Mouse (Mus musculus): ENCODE data around the gene Hist1h4c. TPM values are rescaled to one million over a fixed set of nuclear protein-coding genes. Genes with fewer than 3 reads are reported as not detected.

The Hist1h4c gene
- 5.3 TPM for polyA plus RNA-seq (2017; shearing (Covaris generic))

DNA sequence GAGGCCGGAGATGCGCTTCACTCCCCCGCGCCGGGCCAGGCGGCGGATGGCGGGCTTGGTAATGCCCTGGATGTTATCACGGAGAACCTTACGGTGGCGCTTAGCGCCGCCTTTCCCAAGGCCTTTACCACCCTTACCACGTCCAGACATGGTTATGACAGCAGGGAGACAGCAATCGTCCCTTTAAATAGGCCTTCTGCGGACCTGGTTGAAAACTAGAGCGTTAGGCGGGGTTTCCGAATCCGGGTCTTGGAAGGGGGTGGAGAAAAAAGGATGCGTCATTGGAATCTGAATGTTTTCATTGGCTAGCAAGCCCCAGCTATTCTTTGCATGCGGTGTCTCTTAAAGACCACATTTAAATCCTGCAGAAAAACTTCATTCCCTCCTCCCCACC is at the start of gene Hist1h4c:
TSS of gene Hist1h4c (minus strand) at position 155 of the 394 bp plus-strand sequence.

DNA sequence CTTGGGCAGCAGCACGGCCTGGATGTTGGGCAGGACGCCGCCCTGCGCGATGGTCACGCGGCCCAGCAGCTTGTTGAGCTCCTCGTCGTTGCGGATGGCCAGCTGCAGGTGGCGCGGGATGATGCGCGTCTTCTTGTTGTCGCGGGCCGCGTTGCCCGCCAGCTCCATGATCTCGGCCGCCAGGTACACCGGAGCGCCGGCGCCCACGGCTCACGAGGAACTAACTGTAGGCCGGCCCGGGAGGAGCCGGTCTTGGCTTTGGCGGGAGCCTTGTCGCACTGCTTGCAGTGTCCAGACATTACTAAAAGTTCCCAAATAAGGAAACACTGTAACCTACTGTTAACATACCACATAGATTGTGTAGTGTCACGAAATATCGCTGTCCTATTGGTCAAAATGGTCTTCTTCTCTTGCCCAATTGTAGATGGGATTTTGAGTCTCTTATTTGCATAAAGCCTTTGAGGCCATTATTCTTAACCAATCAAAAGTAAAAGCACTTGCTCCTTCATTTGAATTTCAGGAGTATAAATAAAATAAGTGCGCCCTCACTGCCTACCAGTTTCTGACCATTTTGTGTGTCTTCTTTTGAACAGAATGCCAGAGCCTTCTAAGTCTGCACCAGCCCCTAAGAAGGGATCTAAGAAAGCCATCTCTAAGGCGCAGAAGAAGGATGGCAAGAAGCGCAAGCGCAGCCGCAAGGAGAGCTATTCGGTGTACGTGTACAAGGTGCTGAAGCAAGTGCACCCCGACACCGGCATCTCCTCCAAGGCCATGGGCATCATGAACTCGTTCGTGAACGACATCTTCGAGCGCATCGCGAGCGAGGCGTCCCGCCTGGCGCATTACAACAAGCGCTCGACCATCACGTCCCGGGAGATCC is 48.2 kb upstream of the Hist1h4c start, which contains the start of gene Hist1h2bb:
TSS of gene Hist1h2bb (plus strand) at position 534 of the 880 bp plus-strand sequence.

DNA sequence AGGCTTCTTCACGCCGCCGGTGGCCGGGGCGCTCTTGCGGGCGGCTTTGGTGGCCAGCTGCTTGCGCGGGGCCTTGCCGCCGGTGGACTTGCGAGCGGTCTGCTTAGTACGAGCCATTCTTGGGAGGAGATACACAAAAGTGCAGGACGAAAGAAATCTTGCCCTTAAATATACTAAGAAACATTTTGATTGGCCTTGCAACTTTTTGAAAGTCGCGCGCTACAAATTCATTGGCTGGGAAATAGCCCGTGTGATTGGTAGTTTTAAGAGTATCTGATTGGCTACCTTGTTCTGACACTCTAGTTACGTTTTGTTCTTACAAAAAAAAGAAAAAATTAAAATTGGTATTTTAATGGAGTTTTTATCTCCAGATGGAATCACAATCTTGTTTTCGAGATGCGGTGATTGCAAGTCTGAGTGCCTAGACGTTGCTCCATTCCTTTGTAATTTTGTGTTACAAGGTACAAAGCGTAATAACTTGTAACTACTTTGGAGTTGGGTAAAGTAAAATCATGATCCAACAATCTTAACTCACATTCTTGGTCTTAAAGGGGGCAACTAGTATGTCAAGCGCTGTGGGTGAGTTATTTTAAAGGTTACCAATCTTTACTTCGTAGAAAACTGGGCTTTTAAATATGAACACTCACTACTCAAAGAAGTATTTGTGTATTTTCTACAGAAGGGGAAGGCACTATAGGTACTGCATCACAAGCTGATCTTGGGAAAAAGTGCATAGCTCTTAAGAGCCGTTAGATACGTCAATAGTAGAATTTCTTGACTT is 47.3 kb upstream of the Hist1h4c start, which contains the start of gene Hist1h3c:
TSS of gene Hist1h3c (minus strand) at position 222 of the 781 bp plus-strand sequence.

DNA sequence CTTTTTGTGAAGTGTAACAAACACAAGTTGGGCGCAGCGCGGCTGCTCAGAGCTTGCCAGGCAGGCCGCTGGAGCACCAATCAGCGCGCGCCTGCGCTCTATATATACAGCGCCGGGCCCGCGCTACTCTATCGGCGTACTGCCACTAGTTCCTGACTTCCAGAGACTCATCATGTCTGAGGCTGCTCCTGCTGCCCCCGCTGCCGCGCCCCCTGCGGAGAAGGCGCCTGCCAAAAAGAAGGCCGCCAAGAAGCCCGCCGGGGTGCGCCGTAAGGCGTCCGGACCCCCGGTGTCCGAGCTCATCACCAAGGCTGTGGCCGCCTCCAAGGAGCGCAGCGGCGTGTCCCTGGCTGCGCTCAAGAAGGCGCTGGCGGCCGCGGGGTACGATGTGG is 40.4 kb upstream of the Hist1h4c start, which contains the start of gene Hist1h1c:
TSS of gene Hist1h1c (plus strand) at position 132 of the 392 bp plus-strand sequence.

DNA sequence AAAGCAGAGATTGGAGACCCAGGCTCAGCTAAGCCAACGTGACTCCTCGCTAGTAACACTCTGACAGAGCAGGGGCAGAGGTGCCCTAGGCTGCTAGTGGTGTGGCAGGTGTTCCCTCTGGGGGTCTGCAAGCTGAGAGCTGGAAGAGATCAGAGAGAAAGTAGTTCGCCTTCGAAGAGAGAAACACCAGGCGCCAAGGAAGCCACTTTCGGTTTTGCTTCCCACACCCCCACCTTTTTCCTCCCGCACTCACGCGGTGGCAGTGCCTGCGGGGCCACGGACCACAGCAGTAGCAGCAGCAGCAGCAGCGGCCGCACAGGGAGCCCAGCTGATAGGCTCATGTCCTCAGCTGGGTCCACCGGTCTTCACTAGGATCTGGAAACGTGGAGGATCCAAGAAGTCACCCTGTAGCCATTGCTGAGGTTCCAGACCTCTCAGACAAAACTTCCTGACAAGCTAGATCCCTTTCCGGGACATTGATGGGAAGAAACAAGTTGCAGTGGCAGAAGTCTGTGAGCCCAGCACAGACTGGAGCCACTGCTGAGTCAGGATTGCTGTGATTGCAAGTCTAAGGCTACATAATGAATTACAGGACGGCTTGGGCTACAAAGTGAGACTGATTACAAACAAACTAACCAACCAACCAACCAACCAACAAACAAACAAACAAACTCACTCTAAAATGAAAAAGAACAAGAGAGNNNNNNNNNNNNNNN is 12.3 kb upstream of the Hist1h4c start, which contains the start of gene Hfe:
TSS of gene Hfe (minus strand) at position 481 of the 716 bp plus-strand sequence.

DNA sequence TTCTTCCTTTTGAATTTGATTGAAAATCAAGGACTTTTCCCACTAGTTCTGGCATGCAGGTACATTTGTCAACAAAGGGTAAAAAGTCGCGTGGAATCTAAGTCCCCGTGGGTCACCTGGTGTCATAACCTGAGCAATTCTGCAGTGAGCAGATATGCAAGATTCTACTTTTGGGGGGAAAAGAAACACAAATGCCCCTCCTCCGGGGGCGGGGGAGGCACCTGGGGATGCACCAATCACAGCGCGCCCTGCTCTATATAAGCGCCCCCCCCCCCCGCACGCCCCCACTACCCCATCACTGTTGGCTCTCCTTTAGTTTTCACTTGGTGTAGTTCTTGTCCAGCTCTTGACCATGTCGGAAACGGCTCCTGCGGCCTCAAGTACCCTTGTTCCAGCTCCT is 2.7 kb downstream of the Hist1h4c start, which contains the start of gene Hist1h1t:
TSS of gene Hist1h1t (plus strand) at position 301 of the 400 bp plus-strand sequence.

DNA sequence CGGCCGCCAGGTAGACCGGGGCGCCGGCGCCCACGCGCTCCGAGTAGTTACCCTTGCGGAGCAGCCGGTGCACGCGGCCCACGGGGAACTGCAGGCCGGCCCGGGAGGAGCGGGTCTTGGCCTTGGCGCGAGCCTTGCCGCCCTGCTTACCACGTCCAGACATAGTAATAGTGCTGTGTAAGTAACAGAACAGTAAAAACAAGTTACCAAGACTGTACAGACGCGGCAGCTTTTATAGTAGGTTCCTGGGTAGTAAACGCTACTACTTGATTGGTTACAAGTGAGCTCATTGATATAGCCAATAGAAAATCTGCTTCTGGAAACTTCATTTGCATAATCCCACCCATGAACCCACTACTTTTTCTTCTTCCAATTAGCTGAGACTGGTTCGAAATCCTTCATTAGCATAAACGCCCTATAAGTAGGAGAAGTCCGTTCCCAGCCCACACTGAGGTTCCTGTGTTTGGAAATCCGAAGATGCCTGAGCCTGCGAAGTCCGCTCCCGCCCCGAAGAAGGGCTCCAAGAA is 14.4 kb downstream of the Hist1h4c start, which contains the start of the genes Hist1h2ac and Hist1h2bc:
TSS of gene Hist1h2ac (minus strand) at position 194 of the 527 bp plus-strand sequence.
TSS of gene Hist1h2bc (plus strand) at position 445 of the 527 bp plus-strand sequence.

Other genes starting within 250 kb of the Hist1h4c start
- gene Btn1a1, start 232.6 kb downstream of the Hist1h4c start, polyA plus RNA-seq (2017; shearing (Covaris generic)) = 0.05 TPM
- gene Btn2a2, start 209.6 kb downstream of the Hist1h4c start, polyA plus RNA-seq (2017; shearing (Covaris generic)) = not detected
- gene Hist1h4h, start 167.4 kb downstream of the Hist1h4c start, polyA plus RNA-seq (2017; shearing (Covaris generic)) = 5.1 TPM
- gene Hist1h2af, start 164.5 kb downstream of the Hist1h4c start, polyA plus RNA-seq (2017; shearing (Covaris generic)) = not detected
- gene Hist1h3g, start 163.0 kb downstream of the Hist1h4c start, polyA plus RNA-seq (2017; shearing (Covaris generic)) = 0.53 TPM
- gene Hist1h2bh, start 155.1 kb downstream of the Hist1h4c start, polyA plus RNA-seq (2017; shearing (Covaris generic)) = not detected
- gene Hist1h3f, start 154.4 kb downstream of the Hist1h4c start, polyA plus RNA-seq (2017; shearing (Covaris generic)) = 0.37 TPM
- gene Hist1h4f, start 146.8 kb downstream of the Hist1h4c start, polyA plus RNA-seq (2017; shearing (Covaris generic)) = 0.66 TPM
- gene Hist1h1d, start 145.2 kb downstream of the Hist1h4c start, polyA plus RNA-seq (2017; shearing (Covaris generic)) = 0.60 TPM
- gene Hist1h3e, start 136.1 kb downstream of the Hist1h4c start, polyA plus RNA-seq (2017; shearing (Covaris generic)) = 2.0 TPM
- gene Hist1h2ae, start 127.2 kb downstream of the Hist1h4c start, polyA plus RNA-seq (2017; shearing (Covaris generic)) = 4.5 TPM
- 3.0 TPM for gene Hist1h2bg, start 127.1 kb downstream of the Hist1h4c start, polyA plus RNA-seq (2017; shearing (Covaris generic))
- 0.68 TPM for gene Hist1h2bf, start 124.3 kb downstream of the Hist1h4c start, polyA plus RNA-seq (2017; shearing (Covaris generic))
- gene Hist1h2ad, start 124.1 kb downstream of the Hist1h4c start, polyA plus RNA-seq (2017; shearing (Covaris generic)) = not detected
- gene Hist1h3d, start 122.7 kb downstream of the Hist1h4c start, polyA plus RNA-seq (2017; shearing (Covaris generic)) = 0.18 TPM
- 17.1 TPM for gene Hist1h4d, start 116.9 kb downstream of the Hist1h4c start, polyA plus RNA-seq (2017; shearing (Covaris generic))
- gene Hist1h2be, start 77.3 kb downstream of the Hist1h4c start, polyA plus RNA-seq (2017; shearing (Covaris generic)) = 3.0 TPM
- gene Hist1h1e, start 75.9 kb downstream of the Hist1h4c start, polyA plus RNA-seq (2017; shearing (Covaris generic)) = 13.2 TPM
- 0.59 TPM for gene Hist1h2ac, start 14.5 kb downstream of the Hist1h4c start, polyA plus RNA-seq (2017; shearing (Covaris generic))
- 10.5 TPM for gene Hist1h2bc, start 14.3 kb downstream of the Hist1h4c start, polyA plus RNA-seq (2017; shearing (Covaris generic))
- gene Hist1h1t, start 2.6 kb downstream of the Hist1h4c start, polyA plus RNA-seq (2017; shearing (Covaris generic)) = not detected
- gene Hfe, start 12.4 kb upstream of the Hist1h4c start, polyA plus RNA-seq (2017; shearing (Covaris generic)) = 0.74 TPM
- 23.2 TPM for gene Hist1h1c, start 40.4 kb upstream of the Hist1h4c start, polyA plus RNA-seq (2017; shearing (Covaris generic))
- 0.38 TPM for gene Hist1h3c, start 47.1 kb upstream of the Hist1h4c start, polyA plus RNA-seq (2017; shearing (Covaris generic))
- gene Hist1h2bb, start 48.3 kb upstream of the Hist1h4c start, polyA plus RNA-seq (2017; shearing (Covaris generic)) = not detected
- gene Hist1h2ab, start 52.7 kb upstream of the Hist1h4c start, polyA plus RNA-seq (2017; shearing (Covaris generic)) = 1.7 TPM
- gene Hist1h3b, start 53.8 kb upstream of the Hist1h4c start, polyA plus RNA-seq (2017; shearing (Covaris generic)) = not detected
- gene Hist1h4b, start 58.6 kb upstream of the Hist1h4c start, polyA plus RNA-seq (2017; shearing (Covaris generic)) = 14.5 TPM
- gene Hist1h4a, start 62.8 kb upstream of the Hist1h4c start, polyA plus RNA-seq (2017; shearing (Covaris generic)) = not detected
- 4.0 TPM for gene Hist1h3a, start 63.9 kb upstream of the Hist1h4c start, polyA plus RNA-seq (2017; shearing (Covaris generic))
- 1.1 TPM for gene Hist1h1a, start 65.2 kb upstream of the Hist1h4c start, polyA plus RNA-seq (2017; shearing (Covaris generic))
- gene Trim38, start 71.5 kb upstream of the Hist1h4c start, polyA plus RNA-seq (2017; shearing (Covaris generic)) = not detected
- gene Slc17a2, start 108.5 kb upstream of the Hist1h4c start, polyA plus RNA-seq (2017; shearing (Covaris generic)) = not detected
- not detected for gene Slc17a3, start 141.0 kb upstream of the Hist1h4c start, polyA plus RNA-seq (2017; shearing (Covaris generic))
- not detected for gene Slc17a1, start 169.3 kb upstream of the Hist1h4c start, polyA plus RNA-seq (2017; shearing (Covaris generic))
- not detected for gene Slc17a4, start 216.6 kb upstream of the Hist1h4c start, polyA plus RNA-seq (2017; shearing (Covaris generic))
- not detected for gene Hist1h2ba, start 235.7 kb upstream of the Hist1h4c start, polyA plus RNA-seq (2017; shearing (Covaris generic))
- gene Hist1h2aa, start 236.0 kb upstream of the Hist1h4c start, polyA plus RNA-seq (2017; shearing (Covaris generic)) = not detected

Measured in CD4-positive, CD25-positive, alpha-beta regulatory T cell (primary cell).